Mouse (Mus musculus): Measurements from ENCODE around the gene Olfr1223. TPM values are rescaled to one million over a fixed set of nuclear protein-coding genes. Genes with fewer than 3 reads are reported as not detected.
"Not testable (repeated sequence)": the region's sequence is repeated elsewhere in the genome, so short reads cannot be mapped to it uniquely, and the experiment has no call there.

The Olfr1223 gene
- polyA plus RNA-seq (2015; fragmentation: Nextera tagmentation; extraction: Ambion mirVana): not detected in 2 replicates

- no peaks in the 10 kb centered on the region for H3K36me3 ChIP-seq (ENCODE audit: poor library complexity, severe bottlenecking)
- H3K9me3 ChIP-seq (replicated peaks): no peaks in the 10 kb centered on the region
- H3K27me3 ChIP-seq: no peaks in the 10 kb centered on the region
- H3K9ac ChIP-seq: no peak within 1 kb of the TSS
- no peaks in the 10 kb centered on the region for H3K4me1 ChIP-seq
- no peak for ATAC-seq
- WGBS: 84% methylated on average over 1 of the region's 1 CpGs
- no peak within 1 kb of the TSS for H3K4me3 ChIP-seq
- H3K27ac ChIP-seq: no peak within 1 kb of the TSS
- H3K4me2 ChIP-seq: no peak within 1 kb of the TSS
Measured at GRCm38 (mm10) chr2:89151460-89151859, at the start of gene Olfr1223. Olfr1223 (minus strand) TSS chr2:89151560.

- ATAC-seq: no peak
- 62% methylated on average over 2 of the region's 2 CpGs for WGBS
- H3K4me2 ChIP-seq: no peak within 1 kb of the TSS
- H3K9ac ChIP-seq: no peak within 1 kb of the TSS
- no peaks in the 10 kb centered on the region for H3K4me1 ChIP-seq
- no peak within 1 kb of the TSS for H3K27ac ChIP-seq
- H3K9me3 ChIP-seq (replicated peaks): no peaks in the 10 kb centered on the region
- no peaks in the 10 kb centered on the region for H3K27me3 ChIP-seq
- H3K4me3 ChIP-seq: no peak within 1 kb of the TSS
- H3K36me3 ChIP-seq (ENCODE audit: poor library complexity, severe bottlenecking): no peaks in the 10 kb centered on the region
Measured at GRCm38 (mm10) chr2:89199948-89200347, 48.6 kb upstream of the Olfr1223 start, which contains the start of gene Olfr1226. Olfr1226 (minus strand) TSS chr2:89200048.

- H3K9me3 ChIP-seq (replicated peaks): no peaks in the 10 kb centered on the region
- 92% methylated on average over 3 of the region's 3 CpGs for WGBS
Measured at GRCm38 (mm10) chr2:89196325-89196982, 45.1 kb upstream of the Olfr1223 start.

GRCm38 (mm10) chr2:89174569-89174968 lies 23.2 kb upstream of the Olfr1223 start, which contains the start of gene Olfr1225:
Olfr1225 (minus strand) TSS chr2:89174669.
- H3K9me3 ChIP-seq (replicated peaks): no peaks in the 10 kb centered on the region
- H3K36me3 ChIP-seq (ENCODE audit: poor library complexity, severe bottlenecking): no peaks in the 10 kb centered on the region
- H3K4me1 ChIP-seq: no peaks in the 10 kb centered on the region
- ATAC-seq: no peak
- H3K9ac ChIP-seq: no peak within 1 kb of the TSS
- no peaks in the 10 kb centered on the region for H3K27me3 ChIP-seq
- no peak within 1 kb of the TSS for H3K4me3 ChIP-seq
- H3K4me2 ChIP-seq: no peak within 1 kb of the TSS
- H3K27ac ChIP-seq: no peak within 1 kb of the TSS
- WGBS: 96% methylated on average over 1 of the region's 1 CpGs

More at GRCm38 (mm10) chr2:89196325-89196982, 45.1 kb upstream of the Olfr1223 start:
- ATAC-seq: no peak
- no peak overlapping the region for H3K27ac ChIP-seq
- H3K36me3 ChIP-seq (ENCODE audit: poor library complexity, severe bottlenecking): no peaks in the 10 kb centered on the region
- H3K27me3 ChIP-seq: no peaks in the 10 kb centered on the region
- no peak overlapping the region for H3K4me3 ChIP-seq
- H3K4me1 ChIP-seq: no peaks in the 10 kb centered on the region
- no peak overlapping the region for H3K4me2 ChIP-seq
- H3K9ac ChIP-seq: no peak overlapping the region

DNA sequence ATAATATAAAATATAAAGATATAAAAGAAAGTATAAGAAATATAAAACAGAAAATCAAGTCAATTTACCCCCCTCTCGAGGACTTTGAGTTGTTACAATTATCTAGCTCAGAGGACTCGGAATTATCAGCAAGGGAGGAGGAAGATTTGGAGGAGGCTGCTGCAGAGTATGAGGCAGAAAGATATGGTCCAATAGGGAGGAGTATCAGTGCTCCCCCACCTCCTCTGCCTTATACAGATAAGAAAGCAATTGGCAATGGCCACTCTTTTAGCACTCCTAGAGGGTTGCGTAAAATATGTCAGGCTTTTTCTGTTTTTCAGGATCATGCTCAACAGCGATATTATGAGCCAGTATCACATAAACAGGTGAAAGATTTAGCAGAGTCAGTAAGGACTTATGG lies 13.4 kb upstream of the Olfr1223 start:
- H3K4me1 ChIP-seq; H3K27ac ChIP-seq; H3K4me2 ChIP-seq; H3K36me3 ChIP-seq (ENCODE audit: poor library complexity, severe bottlenecking); H3K9me3 ChIP-seq (replicated peaks); H3K9ac ChIP-seq; H3K27me3 ChIP-seq; H3K4me3 ChIP-seq; ATAC-seq: not testable (repeated sequence)
- 94% methylated on average over 4 of the region's 4 CpGs for WGBS

DNA sequence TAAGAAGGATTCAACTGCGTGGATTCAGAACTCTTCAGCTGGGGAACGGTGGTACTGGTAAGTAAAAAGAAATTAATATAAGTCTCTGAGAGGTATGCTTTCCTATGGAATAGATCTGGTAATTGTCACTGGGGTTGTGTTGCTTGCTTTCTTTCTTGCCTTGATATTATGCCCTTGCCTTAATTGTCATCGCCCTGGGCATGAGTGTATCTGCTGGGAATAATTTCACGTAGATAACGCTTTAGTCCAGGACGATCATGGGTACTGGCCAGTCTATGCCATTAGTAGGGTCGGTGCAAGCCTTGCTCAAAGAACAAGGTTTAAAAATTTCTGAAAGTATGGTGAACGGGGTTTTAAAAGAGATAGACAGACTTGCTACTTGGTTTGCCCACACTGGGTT lies 12.6 kb upstream of the Olfr1223 start, which contains the start of gene Olfr1224-ps1:
Olfr1224-ps1 (minus strand) TSS at position 101 of the 400 bp plus-strand sequence.
- not testable (repeated sequence) for H3K9ac ChIP-seq; H3K4me2 ChIP-seq; ATAC-seq; H3K36me3 ChIP-seq (ENCODE audit: poor library complexity, severe bottlenecking); H3K9me3 ChIP-seq (replicated peaks); H3K4me3 ChIP-seq; H3K27me3 ChIP-seq; H3K27ac ChIP-seq; H3K4me1 ChIP-seq
- 91% methylated on average over 8 of the region's 8 CpGs for WGBS

DNA sequence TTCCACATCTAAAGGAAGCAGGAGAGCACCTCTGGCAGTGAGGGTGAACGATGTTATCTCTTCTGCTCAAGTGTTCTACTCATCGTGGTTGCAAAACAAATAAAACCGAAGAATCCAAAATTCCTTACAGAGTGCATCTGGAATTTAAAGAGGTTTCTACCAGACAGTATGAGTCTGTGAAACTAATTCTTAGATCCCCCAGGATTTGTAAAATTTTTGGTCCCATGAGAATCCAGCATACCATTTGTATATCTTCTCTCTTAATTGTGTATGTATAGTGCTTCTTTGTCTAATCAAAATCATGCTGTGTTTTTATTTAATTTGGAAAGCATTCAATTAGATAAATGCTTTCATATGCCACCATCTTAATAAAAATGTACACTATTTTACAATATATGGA lies 18.4 kb downstream of the Olfr1223 start, which contains the start of gene Olfr1222:
Olfr1222 (minus strand) TSS at position 101 of the 400 bp plus-strand sequence.
- H3K4me3 ChIP-seq: no peak within 1 kb of the TSS
- no peak within 1 kb of the TSS for H3K9ac ChIP-seq
- 87% methylated on average over 3 of the region's 3 CpGs for WGBS
- H3K36me3 ChIP-seq (ENCODE audit: poor library complexity, severe bottlenecking): no peaks in the 10 kb centered on the region
- no peaks in the 10 kb centered on the region for H3K27me3 ChIP-seq
- no peak within 1 kb of the TSS for H3K27ac ChIP-seq
- no peaks in the 10 kb centered on the region for H3K4me1 ChIP-seq
- ATAC-seq: no peak
- no peak within 1 kb of the TSS for H3K4me2 ChIP-seq
- no peaks in the 10 kb centered on the region for H3K9me3 ChIP-seq (replicated peaks)

- ATAC-seq: no peak
- Histone ChIP-seq H3K36me3 (ENCODE audit: poor library complexity, severe bottlenecking) (no peaks in the 10 kb centered on the region), H3K4me2 (no peak within 1 kb of the TSS), H3K4me3 (no peak within 1 kb of the TSS), H3K27me3 (no peaks in the 10 kb centered on the region), H3K9me3 (replicated peaks) (no peaks in the 10 kb centered on the region), H3K9ac (no peak within 1 kb of the TSS), H3K27ac (no peak within 1 kb of the TSS), H3K4me1 (no peaks in the 10 kb centered on the region)
- WGBS: 91% methylated on average over 2 of the region's 2 CpGs
Measured at GRCm38 (mm10) chr2:89117183-89117582, 34.2 kb downstream of the Olfr1223 start, which contains the start of gene Olfr1221. Olfr1221 (minus strand) TSS chr2:89117283.

DNA sequence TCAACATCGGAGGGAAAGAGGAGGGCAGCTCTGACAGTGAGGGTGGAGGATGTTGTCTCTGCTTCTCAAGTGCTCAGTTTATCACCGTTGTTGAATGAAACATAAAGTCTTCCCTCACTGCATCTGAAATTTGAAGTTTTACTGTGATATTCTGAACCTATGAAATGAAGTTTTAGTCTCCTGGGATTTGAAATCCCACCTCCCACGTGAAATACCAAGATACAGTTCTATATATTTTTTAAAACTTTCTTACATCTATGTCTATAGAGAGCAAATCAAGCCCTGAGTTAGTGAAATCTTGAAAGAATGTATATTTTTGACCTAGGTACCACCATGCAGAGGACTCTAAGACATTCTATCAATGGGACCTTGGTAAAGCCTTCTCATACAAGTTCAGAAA lies 44.6 kb downstream of the Olfr1223 start, which contains the start of gene Olfr1220:
Olfr1220 (minus strand) TSS at position 101 of the 400 bp plus-strand sequence.
- Histone ChIP-seq H3K9ac (no peak within 1 kb of the TSS), H3K36me3 (ENCODE audit: poor library complexity, severe bottlenecking) (no peaks in the 10 kb centered on the region), H3K4me3 (no peak within 1 kb of the TSS), H3K9me3 (replicated peaks) (no peaks in the 10 kb centered on the region), H3K4me1 (no peaks in the 10 kb centered on the region), H3K27me3 (no peaks in the 10 kb centered on the region), H3K4me2 (no peak within 1 kb of the TSS), H3K27ac (no peak within 1 kb of the TSS)
- no peak for ATAC-seq
- 83% methylated on average over 3 of the region's 3 CpGs for WGBS

GRCm38 (mm10) chr2:89105651-89106050 lies 45.7 kb downstream of the Olfr1223 start:
- no peaks in the 10 kb centered on the region for H3K36me3 ChIP-seq (ENCODE audit: poor library complexity, severe bottlenecking)
- no peaks in the 10 kb centered on the region for H3K4me1 ChIP-seq
- ATAC-seq: no peak
- H3K27me3 ChIP-seq: no peaks in the 10 kb centered on the region
- H3K9me3 ChIP-seq (replicated peaks): no peaks in the 10 kb centered on the region
- H3K27ac ChIP-seq: no peak overlapping the region
- H3K4me3 ChIP-seq: no peak overlapping the region
- no peak overlapping the region for H3K9ac ChIP-seq
- no peak overlapping the region for H3K4me2 ChIP-seq

GRCm38 (mm10) chr2:89093848-89094247 lies 57.5 kb downstream of the Olfr1223 start:
- Histone ChIP-seq H3K27me3 (no peaks in the 10 kb centered on the region), H3K4me1 (no peaks in the 10 kb centered on the region), H3K36me3 (ENCODE audit: poor library complexity, severe bottlenecking) (no peaks in the 10 kb centered on the region), H3K9ac (no peak overlapping the region), H3K9me3 (replicated peaks) (no peaks in the 10 kb centered on the region; the same call in 1 of the 2 replicates), H3K27ac (no peak overlapping the region), H3K4me2 (no peak overlapping the region), H3K4me3 (no peak overlapping the region)
- WGBS: 94% methylated on average over 1 of the region's 1 CpGs
- ATAC-seq: no peak
